Mouse (Mus musculus) neutrophil, adult 59 days (primary cell): ENCODE data around the gene Snx5. TPM values are rescaled to one million over a fixed set of nuclear protein-coding genes. Genes with fewer than 3 reads are reported as not detected.

Experiments
- total RNA-seq, 2 experiments: library from RNA; stranded (reverse); gene quantifications; 1 replicate in 1 of 2; 2 replicates in 1 of 2; pipeline ENCODE4 v1.2.4; 2023

Snx5 gene
- total RNA-seq = 10 to 100 TPM; 84.8 to 94.2 TPM

GRCm38 (mm10) chr2:144270507-144271420 lies at the start of gene Snx5, which contains the start of gene Mgme1:
TSS of gene Snx5 (minus strand) at chr2:144270906.
TSS of gene Mgme1 (plus strand) at chr2:144270663.

Other genes starting within 250 kb of the Snx5 start
- gene Banf2, start 237.8 kb downstream of the Snx5 start, total RNA-seq = not detected
- gene Mgme1, start 243 bp downstream of the Snx5 start, total RNA-seq = 1 to 10 TPM; 4.7 to 6.1 TPM
- not detected for gene Ovol2, start 61.2 kb upstream of the Snx5 start, total RNA-seq
- gene Kat14, start 98.1 kb upstream of the Snx5 start, total RNA-seq = 10 to 100 TPM; 17.4 to 23.0 TPM
- 1 to 10 TPM; 4.4 to 7.3 TPM for gene Pet117, start 98.1 kb upstream of the Snx5 start, total RNA-seq